Mouse (Mus musculus): Measurements from ENCODE around the gene Krt14.

DNA sequence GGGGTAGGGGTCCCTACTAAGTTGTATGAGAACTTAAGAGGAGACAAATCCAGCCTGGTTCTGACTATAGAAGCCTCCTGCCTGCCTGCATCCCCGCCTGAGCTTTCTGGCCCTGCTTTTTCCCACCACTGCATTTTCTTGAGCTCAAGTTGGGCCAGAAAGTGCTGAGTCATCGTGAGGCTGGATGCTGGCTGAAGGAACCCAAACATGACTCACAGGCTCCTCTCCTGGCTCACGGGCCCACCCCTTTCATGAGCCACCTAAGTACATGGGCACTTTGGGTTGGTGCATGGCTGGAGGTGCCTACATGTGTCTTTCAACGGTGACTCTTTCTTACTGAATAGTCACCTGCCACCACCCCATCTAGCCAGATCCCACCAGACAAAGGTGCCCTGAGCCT lies 8.7 kb downstream of the Krt14 start:
- TF ChIP-seq CTCF (IDR thresholded peaks at IDR 0.05) (no peak), EP300 (IDR thresholded peaks at IDR 0.05) (no peak)

Data from lung, postnatal 0 days (tissue).